Mouse (Mus musculus): ENCODE results near the gene Ncf2. TPM values are rescaled to one million over a fixed set of nuclear protein-coding genes. Genes with fewer than 3 reads are reported as not detected.

Ncf2 gene
- polyA plus RNA-seq, 1 experiment, result 1.7 TPM

GRCm38 (mm10) chr1:152844634-152845033 is 44.6 kb downstream of the Ncf2 start:
- no peak overlapping the region for H3K27ac ChIP-seq (ENCODE audit: insufficient read depth, low read length)
- TF ChIP-seq CTCF (IDR thresholded peaks at IDR 0.05; ENCODE audit: borderline replicate concordance, insufficient read depth, low read length), result no peak
- no peak for TF ChIP-seq POLR2A (IDR thresholded peaks at IDR 0.05; ENCODE audit: low read depth, low read length)
- no peak overlapping the region for H3K4me3 ChIP-seq (ENCODE audit: insufficient read depth, low read length)
- H3K4me1 ChIP-seq (ENCODE audit: control insufficient read depth, insufficient read depth, low read length), result no peaks in the 10 kb centered on the region

GRCm38 (mm10) chr1:152845211-152845730 is 45.3 kb downstream of the Ncf2 start:
- Histone ChIP-seq H3K27ac (ENCODE audit: insufficient read depth, low read length) (no peak overlapping the region), H3K4me1 (ENCODE audit: control insufficient read depth, insufficient read depth, low read length) (no peaks in the 10 kb centered on the region)
- TF ChIP-seq CTCF (IDR thresholded peaks at IDR 0.05; ENCODE audit: borderline replicate concordance, insufficient read depth, low read length) (no peak), POLR2A (IDR thresholded peaks at IDR 0.05; ENCODE audit: low read depth, low read length) (no peak)

GRCm38 (mm10) chr1:152846856-152847255 is 46.9 kb downstream of the Ncf2 start:
- H3K4me3 ChIP-seq (ENCODE audit: insufficient read depth, low read length), result no peak overlapping the region
- no peak overlapping the region for H3K27ac ChIP-seq (ENCODE audit: insufficient read depth, low read length)
- TF ChIP-seq CTCF (IDR thresholded peaks at IDR 0.05; ENCODE audit: borderline replicate concordance, insufficient read depth, low read length) (no peak), POLR2A (IDR thresholded peaks at IDR 0.05; ENCODE audit: low read depth, low read length) (no peak)
- no peaks in the 10 kb centered on the region for H3K4me1 ChIP-seq (ENCODE audit: control insufficient read depth, insufficient read depth, low read length)

More at GRCm38 (mm10) chr1:152845211-152845730, 45.3 kb downstream of the Ncf2 start:
- H3K4me3 ChIP-seq (ENCODE audit: insufficient read depth, low read length), result no peak overlapping the region

GRCm38 (mm10) chr1:152869901-152870300 is 69.9 kb downstream of the Ncf2 start:
- no peaks in the 10 kb centered on the region for H3K4me1 ChIP-seq (ENCODE audit: control insufficient read depth, insufficient read depth, low read length)
- TF ChIP-seq CTCF (IDR thresholded peaks at IDR 0.05; ENCODE audit: borderline replicate concordance, insufficient read depth, low read length) (no peak), POLR2A (IDR thresholded peaks at IDR 0.05; ENCODE audit: low read depth, low read length) (no peak)

GRCm38 (mm10) chr1:152871031-152871430 is 71.0 kb downstream of the Ncf2 start:
- no peak overlapping the region for H3K4me3 ChIP-seq (ENCODE audit: insufficient read depth, low read length)
- H3K27ac ChIP-seq (ENCODE audit: insufficient read depth, low read length), result no peak overlapping the region
- no peaks in the 10 kb centered on the region for H3K4me1 ChIP-seq (ENCODE audit: control insufficient read depth, insufficient read depth, low read length)
- no peak for TF ChIP-seq POLR2A (IDR thresholded peaks at IDR 0.05; ENCODE audit: low read depth, low read length)
- TF ChIP-seq CTCF (IDR thresholded peaks at IDR 0.05; ENCODE audit: borderline replicate concordance, insufficient read depth, low read length), result no peak

More at GRCm38 (mm10) chr1:152869901-152870300, 69.9 kb downstream of the Ncf2 start:
- no peak overlapping the region for H3K27ac ChIP-seq (ENCODE audit: insufficient read depth, low read length)
- no peak overlapping the region for H3K4me3 ChIP-seq (ENCODE audit: insufficient read depth, low read length)

Other genes starting within 250 kb of the Ncf2 start
- gene Apobec4, start 49.6 kb upstream of the Ncf2 start, polyA plus RNA-seq (2011; ENCODE audit: insufficient read length, low read depth, missing spikeins), result not detected in 2 replicates
- 53.6 and 54.3 TPM in 2 replicates for gene Rgl1, start 33.8 kb upstream of the Ncf2 start, polyA plus RNA-seq (2011; ENCODE audit: insufficient read length, low read depth, missing spikeins)
- 190 and 261 TPM in 2 replicates for gene Arpc5, start 33.7 kb upstream of the Ncf2 start, polyA plus RNA-seq (2011; ENCODE audit: insufficient read length, low read depth, missing spikeins)
- 45.6 and 49.0 TPM in 2 replicates for gene Smg7, start 102.5 kb downstream of the Ncf2 start, polyA plus RNA-seq (2011; ENCODE audit: insufficient read length, low read depth, missing spikeins)
- 26.7 and 30.4 TPM in 2 replicates for gene Nmnat2, start 154.8 kb downstream of the Ncf2 start, polyA plus RNA-seq (2011; ENCODE audit: insufficient read length, low read depth, missing spikeins)